17 mouse cellular contexts compared by ENCODE assay signal in the genomic region with DNA sequence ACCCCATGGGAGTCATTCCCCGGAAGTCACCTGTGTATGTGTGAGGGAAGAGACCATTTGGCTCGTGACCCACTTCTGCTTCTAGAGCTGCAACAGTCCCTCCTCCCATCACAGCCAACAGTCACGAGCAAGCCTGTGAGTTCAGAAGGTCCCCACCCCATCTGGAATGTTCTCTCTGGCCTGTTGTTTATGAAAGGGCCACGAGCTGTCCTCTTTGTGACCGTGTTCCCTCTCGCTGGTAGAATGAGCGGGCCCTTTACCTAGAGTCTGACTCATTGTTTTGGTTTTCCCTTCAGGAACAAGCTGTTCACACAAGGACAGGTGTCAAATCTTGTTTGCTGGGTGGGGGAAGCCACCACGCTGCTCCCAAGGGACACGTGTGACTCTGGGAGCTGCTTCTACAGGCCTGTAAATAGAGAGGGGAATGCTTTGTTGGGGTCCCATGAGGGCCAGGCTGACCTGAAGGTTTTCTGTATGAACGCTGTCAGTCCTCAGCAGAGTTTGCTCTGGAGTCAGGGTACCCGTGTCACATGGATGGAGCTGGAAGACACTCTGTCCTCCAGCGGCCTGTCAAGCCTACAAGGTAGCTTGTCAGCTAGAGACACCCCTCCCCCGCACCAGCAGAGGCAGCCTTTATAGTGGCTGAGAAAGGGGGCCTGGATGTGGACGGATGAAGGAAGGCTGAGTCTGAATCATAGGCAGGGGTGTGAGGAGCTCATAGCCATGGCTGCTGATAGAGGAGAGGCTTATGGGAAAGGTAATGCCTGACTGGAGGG. TPM values are rescaled to one million over a fixed set of nuclear protein-coding genes. Genes with fewer than 3 reads are reported as not detected.
DNase-seq lines count a peak whose midpoint lies in the region; ATAC-seq and TF ChIP-seq lines count a peak whose summit lies in the region.
"Had no signal": no experiment of that assay in that cellular context is flagged by ENCODE, and none has a peak within 500 bp of the region (broad histone marks: within the 10 kb centered on the region; RNA-seq: fewer than 3 reads in every experiment).

No protein-coding gene starts in this region.

- peak; percentile 19 for DNase-seq in adrenal gland, postnatal 14 days
- DNase-seq in adrenal gland, adult (ENCODE audit: inconsistent age in 2 of 2, low spot score in 1 of 2) = no peak
- no peak for DNase-seq in hindbrain, embryonic 10.5 days (ENCODE audit: low spot score)
- peak; percentile 70 for DNase-seq in lung, postnatal 36 days
- no peak for DNase-seq in lung, adult 2 months
- DNase-seq in urinary bladder, postnatal 36 days (ENCODE audit: low spot score in 2 of 2) = no peak
- DNase-seq: adrenal gland, adult 2 months; cerebellum, adult 8-10 months; gastrocnemius, postnatal 36 days; layer of hippocampus, adult 9-11 months; right cerebral cortex, postnatal 25 days had no signal

- H3K4me3 ChIP-seq in hindbrain, embryonic 10.5 days = no peak overlapping the region
- H3K4me3 ChIP-seq in hindbrain, embryonic 16.5 days (ENCODE audit: low read length) = no peak overlapping the region
- H3K4me3 ChIP-seq in lung, adult 2 months (replicated peaks; ENCODE audit: extremely low read depth, low read depth, low read length) = no peak overlapping the region
- H3K4me3 ChIP-seq in stomach, embryonic 16.5 days (replicated peaks; ENCODE audit: low read length) = no peak overlapping the region
- H3K4me3 ChIP-seq: erythroblast, embryonic 14.5 days; hindbrain, embryonic 12.5 days; liver, embryonic 15.5 days had no signal

- H3K4me2 ChIP-seq in hindbrain, embryonic 16.5 days (ENCODE audit: low read length) = no peak overlapping the region
- no peak overlapping the region for H3K4me2 ChIP-seq in stomach, embryonic 16.5 days (ENCODE audit: low read depth, low read length)
- H3K4me2 ChIP-seq: hindbrain, embryonic 12.5 days; liver, embryonic 15.5 days had no signal

- ATAC-seq in hindbrain, embryonic 16.5 days = no peak
- peak; percentile 39; the same call in 1 of the 2 replicates for ATAC-seq in stomach, embryonic 16.5 days (ENCODE audit: insufficient read depth, low FRiP score)
- ATAC-seq: forebrain, embryonic 16.5 days had no signal

- TF ChIP-seq POLR2A in lung, adult 2 months (IDR thresholded peaks at IDR 0.05; ENCODE audit: borderline replicate concordance, extremely low read depth, low read depth, low read length) = no peak

- H3K27me3 ChIP-seq in hindbrain, embryonic 10.5 days (ENCODE audit: insufficient read depth, poor library complexity, severe bottlenecking) = peaks cover 22% of the 10 kb centered on the region
- no peaks in the 10 kb centered on the region; the same call in 1 of the 2 replicates for H3K27me3 ChIP-seq in hindbrain, embryonic 16.5 days (replicated peaks; ENCODE audit: control insufficient read depth, insufficient read depth, low read length)
- H3K27me3 ChIP-seq in stomach, embryonic 16.5 days (ENCODE audit: control insufficient read depth, insufficient read depth, low read length) = peaks cover 6% of the 10 kb centered on the region

- WGBS in hindbrain, embryonic 10.5 days = 62% methylated on average over 14 of the region's 14 CpGs
- WGBS in hindbrain, embryonic 16.5 days = 60% methylated on average over 14 of the region's 14 CpGs
- 42% methylated on average over 14 of the region's 14 CpGs for WGBS in lung, adult 2 months
- 42% methylated on average over 14 of the region's 14 CpGs for WGBS in stomach, embryonic 16.5 days

- H3K36me3 ChIP-seq in hindbrain, embryonic 10.5 days = no peaks in the 10 kb centered on the region
- no peaks in the 10 kb centered on the region for H3K36me3 ChIP-seq in hindbrain, embryonic 16.5 days (ENCODE audit: control insufficient read depth, insufficient read depth, low read length)
- H3K36me3 ChIP-seq in stomach, embryonic 16.5 days (ENCODE audit: control insufficient read depth, insufficient read depth, low read length) = no peaks in the 10 kb centered on the region
- H3K36me3 ChIP-seq: hindbrain, embryonic 12.5 days; liver, embryonic 15.5 days had no signal

- H3K9me3 ChIP-seq in hindbrain, embryonic 10.5 days = no peaks in the 10 kb centered on the region
- no peaks in the 10 kb centered on the region for H3K9me3 ChIP-seq in hindbrain, embryonic 16.5 days (ENCODE audit: control insufficient read depth, low read length)
- H3K9me3 ChIP-seq in stomach, embryonic 16.5 days (replicated peaks; ENCODE audit: control insufficient read depth, low read length) = no peaks in the 10 kb centered on the region
- H3K9me3 ChIP-seq: hindbrain, embryonic 12.5 days; liver, embryonic 15.5 days had no signal

- H3K9ac ChIP-seq in hindbrain, embryonic 16.5 days (ENCODE audit: low read depth, low read length) = no peak overlapping the region
- 0 out of 2 replicates have a peak overlapping the region, but pooled peaks have one; percentile 19 for H3K9ac ChIP-seq in stomach, embryonic 16.5 days (ENCODE audit: low read length)
- H3K9ac ChIP-seq: hindbrain, embryonic 12.5 days; liver, embryonic 15.5 days had no signal

- peak overlapping the region; percentile 47; the same call in 1 of the 2 replicates for H3K27ac ChIP-seq in hindbrain, embryonic 10.5 days
- H3K27ac ChIP-seq in hindbrain, embryonic 16.5 days (ENCODE audit: low read depth, low read length) = no peak overlapping the region
- no peak overlapping the region for H3K27ac ChIP-seq in stomach, embryonic 16.5 days (ENCODE audit: low read length)
- H3K27ac ChIP-seq: hindbrain, embryonic 12.5 days; liver, embryonic 15.5 days had no signal

- TF ChIP-seq CTCF in lung, adult 2 months (IDR thresholded peaks at IDR 0.05; ENCODE audit: insufficient read depth, low read length) = no peak

- peaks cover 22% of the 10 kb centered on the region for H3K4me1 ChIP-seq in hindbrain, embryonic 10.5 days (replicated peaks)
- H3K4me1 ChIP-seq in hindbrain, embryonic 16.5 days (ENCODE audit: control insufficient read depth, insufficient read depth, low read depth, low read length) = 0 out of 2 replicates have a peak, but pooled peaks cover 4% of the 10 kb centered on the region
- peaks cover 4% of the 10 kb centered on the region; the same call in 1 of the 2 replicates for H3K4me1 ChIP-seq in lung, adult 2 months (ENCODE audit: control insufficient read depth, insufficient read depth, low read length)
- H3K4me1 ChIP-seq in stomach, embryonic 16.5 days (ENCODE audit: control insufficient read depth, insufficient read depth, low read length) = peaks cover 6% of the 10 kb centered on the region; the same call in 1 of the 2 replicates
- H3K4me1 ChIP-seq: liver, embryonic 15.5 days had no signal

RNA-seq across cellular contexts. Expression of a gene that starts 39.5 kb away (rescaled TPM):
- total RNA-seq in adrenal gland, postnatal 14 days (2021) = 30.6 and 36.6 TPM in 2 replicates
- 19.1 and 20.3 TPM in 2 replicates for polyA plus RNA-seq in hindbrain, embryonic 10.5 days (2016; fragmentation: Nextera tagmentation; extraction: Ambion mirVana)
- 33.2 and 37.2 TPM in 2 replicates for polyA plus RNA-seq in hindbrain, embryonic 16.5 days (2015; fragmentation: Nextera tagmentation; extraction: Ambion mirVana)
- 9.5 and 12.7 TPM in 2 replicates for polyA plus RNA-seq in lung, adult 2 months (2012; rRNA removed)
- polyA plus RNA-seq in stomach, embryonic 16.5 days (2015; fragmentation: Nextera tagmentation; extraction: Ambion mirVana) = 7.8 and 8.1 TPM in 2 replicates

Comparison
In these comparisons a context has a peak if more than half of its experiments do, and no peak if none do; other contexts are left out.
1. DNase-seq: peak in adrenal gland, postnatal 14 days (single experiment) and lung, postnatal 36 days (single experiment); none in adrenal gland, adult (0 of 2), hindbrain, embryonic 10.5 days (single experiment), lung, adult 2 months (single experiment) and urinary bladder, postnatal 36 days (0 of 2).